Mouse (Mus musculus): Measurements from ENCODE around the gene Uap1l1.
A peak's percentile ranks its signal among the peaks of the same experiment; 100 is the strongest.

Uap1l1 gene

DNA sequence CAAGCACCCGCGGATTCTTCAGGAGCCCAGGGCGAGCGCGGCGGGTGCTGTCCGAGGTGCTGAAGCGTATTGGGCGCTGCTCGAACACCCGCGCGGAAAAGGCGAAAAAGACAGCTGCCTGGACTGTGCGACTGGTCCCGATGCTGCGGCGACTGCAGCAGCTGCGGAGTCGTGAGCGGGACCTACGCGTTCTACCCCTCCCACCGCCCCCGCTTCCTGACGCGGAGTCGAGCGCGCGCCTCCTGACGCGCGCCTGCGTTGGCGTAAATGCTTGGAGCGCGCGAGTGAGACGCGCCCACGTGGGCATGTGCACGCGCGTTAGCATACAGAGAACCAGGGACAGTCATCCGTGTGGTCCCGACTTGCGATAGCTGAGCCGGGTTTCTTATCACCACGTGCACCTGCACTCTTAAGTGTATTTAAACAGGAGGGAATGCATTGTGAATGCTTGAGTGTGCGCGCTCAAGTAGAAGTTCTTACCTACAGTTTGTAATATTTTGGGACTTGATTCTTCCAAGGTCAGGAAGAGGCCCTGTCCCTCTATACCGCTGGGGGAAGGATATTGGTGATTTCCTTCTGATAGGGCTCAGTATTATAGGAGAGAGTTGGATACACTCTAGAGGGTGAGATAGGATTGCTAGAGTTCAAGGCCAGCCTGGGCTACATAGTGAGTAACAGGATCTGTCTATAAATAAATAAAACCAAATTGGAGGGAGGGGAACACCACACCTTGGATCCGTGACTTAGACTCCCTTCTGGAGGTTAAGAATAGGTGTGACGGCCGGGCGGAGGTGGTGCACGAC is 46.3 kb downstream of the Uap1l1 start, which contains the start of gene Grin1:
Gene Grin1 (minus strand): TSS at position 217 of the 803 bp plus-strand sequence.
- DNase-seq (ENCODE audit: inconsistent age in 2 of 2, low spot score in 1 of 2): peak; percentile 57 to 83

DNA sequence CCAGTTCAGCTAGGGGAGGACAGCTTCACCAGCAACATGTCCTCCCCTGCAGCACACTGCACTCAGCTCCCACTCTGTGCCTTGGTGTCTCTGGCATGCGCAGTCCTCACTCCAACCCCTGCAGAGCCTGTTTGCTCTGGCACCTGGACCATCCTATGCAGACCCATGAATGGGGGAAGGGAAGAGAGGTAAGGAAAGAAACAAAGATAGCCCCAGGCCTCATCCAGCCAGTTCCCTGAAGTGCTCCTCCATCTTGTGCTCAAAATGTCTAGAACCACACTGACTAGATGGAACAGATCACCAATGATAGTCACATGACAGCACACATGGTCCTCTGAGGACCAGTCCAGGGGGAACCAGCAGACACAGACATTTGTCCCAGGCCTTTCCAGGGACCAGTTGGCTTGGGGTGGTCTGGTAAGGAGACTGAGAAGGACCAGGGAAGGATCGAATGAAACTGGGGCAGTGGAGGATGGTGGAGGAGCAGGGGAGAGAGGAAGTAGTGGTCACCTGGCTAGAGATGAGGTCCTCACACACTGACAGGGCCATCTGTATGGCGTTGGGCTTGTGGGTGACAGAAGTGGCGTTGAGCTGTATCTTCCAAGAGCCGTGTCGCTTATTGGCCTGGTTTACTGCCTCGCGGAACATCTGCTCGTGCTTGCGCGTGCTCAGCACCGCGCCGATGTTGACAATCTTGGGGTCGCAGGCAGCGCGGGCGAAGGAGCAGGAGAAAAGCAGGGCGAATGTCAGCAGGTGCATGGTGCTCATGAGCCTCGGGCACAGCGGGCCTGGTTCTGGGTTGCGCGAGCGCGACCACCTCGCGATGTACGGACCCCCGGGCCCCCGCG is 47.1 kb downstream of the Uap1l1 start:
- DNase-seq (ENCODE audit: inconsistent age in 2 of 2, low spot score in 1 of 2): no peak

DNA sequence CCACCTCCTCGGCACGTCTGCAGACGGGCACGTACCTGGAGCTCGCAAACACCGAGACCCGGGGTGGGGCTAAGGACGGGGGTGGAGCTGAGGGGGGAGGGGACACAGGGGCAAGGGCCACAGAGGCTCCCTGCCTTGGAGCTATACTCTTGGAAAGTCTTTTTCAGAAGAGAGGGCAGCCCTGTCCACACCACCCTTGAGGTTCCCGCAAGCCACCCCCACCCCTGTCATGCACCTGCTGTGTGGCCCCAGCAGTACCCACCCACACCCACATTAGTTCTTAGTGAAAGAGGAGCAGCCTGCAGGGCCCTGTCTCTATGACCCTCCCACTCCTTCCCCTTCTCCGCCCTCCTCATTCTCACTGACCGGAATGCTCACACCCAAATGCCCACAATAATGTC is 54.0 kb downstream of the Uap1l1 start:
- DNase-seq (ENCODE audit: inconsistent age in 2 of 2, low spot score in 1 of 2): no peak

DNA sequence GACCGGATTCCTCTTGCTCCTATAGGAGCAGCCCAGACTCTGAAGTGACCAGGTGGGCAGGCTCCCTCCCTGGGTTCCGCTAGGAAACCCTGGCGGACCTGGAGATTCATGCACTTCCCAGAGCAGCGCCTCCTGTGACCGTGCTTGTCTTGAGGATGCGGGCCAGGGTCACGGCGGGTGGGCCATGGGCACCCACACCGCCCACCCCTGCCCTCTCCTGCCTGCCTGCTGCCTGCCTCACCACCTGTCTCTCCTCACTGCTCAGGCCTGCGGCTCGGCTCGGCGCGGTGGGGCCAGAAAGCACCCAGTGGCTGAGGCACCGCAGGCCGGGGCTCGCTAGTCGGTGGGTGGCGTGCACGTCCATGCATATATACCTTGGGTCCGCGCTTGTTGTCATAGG is 54.5 kb downstream of the Uap1l1 start:
- DNase-seq (ENCODE audit: inconsistent age in 2 of 2, low spot score in 1 of 2): no peak

DNA sequence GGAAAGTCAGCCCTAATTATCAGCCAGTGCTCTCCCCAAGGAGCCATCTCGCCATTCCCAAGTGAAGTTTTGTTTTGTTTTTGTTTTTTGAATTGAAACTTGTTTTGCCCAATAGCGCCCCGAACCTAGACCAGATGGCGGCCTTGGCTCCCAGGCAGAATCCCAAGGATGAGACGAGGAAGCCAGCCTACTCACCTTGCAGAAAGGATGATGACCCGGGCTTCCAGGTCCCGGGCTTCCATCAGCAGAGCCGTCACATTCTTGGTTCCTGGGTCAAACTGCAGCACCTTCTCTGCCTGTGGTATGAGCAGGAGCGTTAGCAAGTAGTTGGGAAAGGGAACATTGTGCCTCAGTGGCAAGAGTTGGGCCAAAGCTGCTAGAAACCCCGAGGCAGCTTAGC is 55.3 kb downstream of the Uap1l1 start:
- no peak for DNase-seq (ENCODE audit: inconsistent age in 2 of 2, low spot score in 1 of 2)

All from adrenal gland, adult (tissue).